Mouse (Mus musculus): ENCODE results near the gene Rag1. TPM values are rescaled to one million over a fixed set of nuclear protein-coding genes. Genes with fewer than 3 reads are reported as not detected.

The Rag1 gene
- polyA plus RNA-seq, 1 experiment from 2014 or later = not detected

Other genes with a start within 250 kb of the Rag1 start
- gene Rag2, start 24.8 kb downstream of the Rag1 start, polyA plus RNA-seq (2014; fragmentation: Nextera tagmentation; extraction: Ambion mirVana) = 0.09 and 0.15 TPM in 2 replicates
- gene B230118H07Rik, start within 50 bp of the Rag1 start, polyA plus RNA-seq (2014; fragmentation: Nextera tagmentation; extraction: Ambion mirVana) = 52.3 and 64.4 TPM in 2 replicates
- 14.1 and 15.6 TPM in 2 replicates for gene Traf6, start 28.9 kb upstream of the Rag1 start, polyA plus RNA-seq (2014; fragmentation: Nextera tagmentation; extraction: Ambion mirVana)
- 11.3 and 13.0 TPM in 2 replicates for gene Prr5l, start 233.5 kb upstream of the Rag1 start, polyA plus RNA-seq (2014; fragmentation: Nextera tagmentation; extraction: Ambion mirVana)
- gene Commd9, start 236.7 kb upstream of the Rag1 start, polyA plus RNA-seq (2014; fragmentation: Nextera tagmentation; extraction: Ambion mirVana) = 58.0 and 63.4 TPM in 2 replicates